Mouse (Mus musculus): Measurements from ENCODE around the gene Zbtb38. TPM values are rescaled to one million over a fixed set of nuclear protein-coding genes. Genes with fewer than 3 reads are reported as not detected.

Zbtb38 gene
- polyA plus RNA-seq, 1 experiment from 2014 or later = 32.1 TPM

DNA sequence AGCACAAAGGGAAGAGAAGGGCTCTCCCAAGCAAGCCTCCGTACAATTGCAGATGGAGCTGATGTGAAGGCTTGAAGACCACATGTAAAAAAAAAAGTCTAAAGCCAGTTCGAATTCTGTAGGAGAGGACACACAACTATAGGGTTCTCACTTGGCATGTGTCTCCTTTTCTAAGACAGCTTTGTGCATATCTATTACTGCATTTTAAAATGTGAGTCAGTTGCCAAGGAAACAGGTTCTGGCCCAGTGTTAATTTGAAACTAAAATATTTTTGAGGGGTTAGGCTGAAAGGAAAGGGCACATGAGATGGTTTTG, 22.4 kb downstream of the Zbtb38 start:
- Histone ChIP-seq H3K4me1 (replicated peaks) (peaks cover 72% of the 10 kb centered on the region), H3K9me3 (replicated peaks) (no peaks in the 10 kb centered on the region), H3K4me3 (no peak overlapping the region), H3K27me3 (replicated peaks) (no peaks in the 10 kb centered on the region), H3K27ac (ENCODE audit: poor library complexity, severe bottlenecking) (peak overlapping the region; percentile 46; the same call in 1 of the 2 replicates), H3K36me3 (no peaks in the 10 kb centered on the region), H3K9ac (no peak overlapping the region), H3K4me2 (no peak overlapping the region)
- ATAC-seq (ENCODE audit: insufficient number of reproducible peaks, low FRiP score) = no peak
- WGBS = 68% methylated on average over 2 of the region's 2 CpGs

DNA sequence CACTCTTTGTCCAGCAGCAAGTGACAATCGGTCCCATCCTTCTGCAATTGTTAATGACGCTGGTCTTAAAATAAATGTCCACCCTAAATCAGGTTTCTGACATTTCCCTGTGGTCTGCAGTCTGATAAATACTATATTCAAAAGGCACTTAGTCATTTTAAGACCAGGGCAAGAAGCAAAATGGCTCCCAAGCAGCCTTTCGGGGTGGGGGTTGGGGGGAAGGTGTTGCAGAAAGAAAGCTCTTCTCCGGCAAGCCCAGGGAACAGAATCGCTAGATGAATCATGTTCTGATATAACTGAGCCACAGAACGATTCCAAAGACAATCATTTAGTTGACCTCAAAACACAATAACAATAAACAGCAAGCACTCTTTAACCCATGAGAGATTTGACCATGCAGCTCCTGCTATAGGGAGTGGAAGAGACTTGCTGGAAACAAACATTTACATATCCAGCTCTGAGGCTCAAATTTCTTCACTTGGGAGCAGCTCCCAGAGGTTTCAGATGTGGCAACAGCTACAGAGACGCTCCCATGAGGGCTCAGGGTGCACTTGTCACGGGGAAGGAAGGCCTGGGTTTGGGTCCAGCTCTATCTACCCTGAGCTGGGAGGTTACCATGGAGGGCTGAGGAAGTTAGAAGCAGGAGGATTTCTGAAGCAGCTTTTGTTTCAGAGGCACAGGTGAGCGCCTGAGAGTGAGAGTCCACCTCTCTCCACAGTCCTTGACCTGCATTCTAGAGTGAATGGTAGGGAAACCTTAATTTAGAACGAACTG, 22.9 kb downstream of the Zbtb38 start:
- Histone ChIP-seq H3K4me3 (no peak overlapping the region), H3K9me3 (replicated peaks) (no peaks in the 10 kb centered on the region), H3K4me1 (replicated peaks) (peaks cover 71% of the 10 kb centered on the region), H3K4me2 (no peak overlapping the region), H3K27ac (ENCODE audit: poor library complexity, severe bottlenecking) (peak overlapping the region; percentile 46), H3K36me3 (no peaks in the 10 kb centered on the region), H3K9ac (no peak overlapping the region; the same call in 1 of the 2 replicates), H3K27me3 (replicated peaks) (no peaks in the 10 kb centered on the region)
- WGBS = 69% methylated on average over 10 of the region's 10 CpGs
- no peak for ATAC-seq (ENCODE audit: insufficient number of reproducible peaks, low FRiP score)

DNA sequence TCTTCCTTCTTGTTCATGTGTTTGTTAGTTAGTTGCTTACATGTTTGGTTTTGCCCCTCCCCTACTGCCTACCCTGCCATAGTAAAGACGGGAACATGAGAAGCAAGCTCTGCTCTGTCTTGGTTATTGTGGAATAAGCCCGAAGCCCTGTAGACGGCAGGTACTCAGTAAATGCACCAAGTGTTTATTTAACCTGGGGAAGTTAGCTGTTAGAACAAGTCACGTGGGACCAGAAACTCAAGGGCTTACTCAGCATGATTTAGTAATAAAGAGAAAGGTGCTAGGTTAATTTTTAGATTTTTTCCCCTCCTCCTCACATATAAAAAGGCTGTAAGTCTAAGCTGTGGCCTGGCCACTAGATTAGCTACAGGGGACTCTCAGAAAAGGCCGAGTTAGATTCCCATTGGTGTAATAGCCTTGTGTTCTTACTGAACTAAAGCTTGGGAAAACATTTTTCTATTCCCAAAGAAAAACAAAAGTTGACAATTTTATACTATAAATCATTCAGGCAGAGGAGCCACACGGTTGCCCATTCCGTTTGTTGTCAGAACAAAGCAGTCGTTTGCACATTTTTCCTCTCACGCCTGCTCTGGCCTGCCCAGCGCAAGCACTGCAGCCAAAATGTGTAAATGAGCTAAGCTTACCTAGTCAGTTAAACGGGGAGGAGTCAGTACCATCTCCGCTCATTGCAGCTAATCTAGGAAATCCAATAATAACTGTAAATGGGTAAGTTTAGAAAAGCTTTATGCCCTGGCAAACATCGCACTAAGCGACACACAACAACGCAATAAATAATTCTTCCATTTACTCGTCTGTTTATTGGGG, 24.1 kb downstream of the Zbtb38 start:
- Histone ChIP-seq H3K4me1 (replicated peaks) (peaks cover 68% of the 10 kb centered on the region), H3K27me3 (replicated peaks) (no peaks in the 10 kb centered on the region), H3K9me3 (replicated peaks) (no peaks in the 10 kb centered on the region), H3K4me3 (no peak overlapping the region), H3K36me3 (no peaks in the 10 kb centered on the region), H3K9ac (no peak overlapping the region), H3K4me2 (no peak overlapping the region), H3K27ac (ENCODE audit: poor library complexity, severe bottlenecking) (peak overlapping the region; percentile 56)
- 72% methylated on average over 16 of the region's 16 CpGs for WGBS
- ATAC-seq (ENCODE audit: insufficient number of reproducible peaks, low FRiP score) = no peak

DNA sequence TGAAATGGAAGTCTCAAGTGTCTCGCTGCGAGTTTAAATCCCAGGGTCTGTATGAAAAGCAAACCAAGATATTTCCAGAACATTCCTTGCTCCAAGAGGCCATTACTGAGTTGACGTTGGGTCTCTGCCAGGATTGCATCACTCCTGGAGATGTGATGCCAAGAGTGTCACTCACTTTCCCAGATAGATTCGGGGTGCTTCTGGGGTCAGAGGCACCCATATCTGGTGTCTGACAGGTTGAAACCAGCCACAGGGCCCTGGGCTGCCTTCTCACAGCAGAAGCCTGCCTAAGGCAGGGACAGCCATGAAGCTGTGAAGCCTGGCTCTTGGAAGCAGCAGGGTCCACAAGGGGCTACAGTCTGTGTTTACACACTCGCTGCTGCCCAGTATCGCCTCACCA, 24.9 kb downstream of the Zbtb38 start:
- no peak overlapping the region for H3K9ac ChIP-seq
- peak overlapping the region; percentile 56 for H3K27ac ChIP-seq (ENCODE audit: poor library complexity, severe bottlenecking)
- 52% methylated on average over 6 of the region's 6 CpGs for WGBS
- ATAC-seq (ENCODE audit: insufficient number of reproducible peaks, low FRiP score) = peak; percentile 71
- H3K9me3 ChIP-seq (replicated peaks) = no peaks in the 10 kb centered on the region
- peaks cover 62% of the 10 kb centered on the region for H3K4me1 ChIP-seq (replicated peaks)
- H3K4me3 ChIP-seq = no peak overlapping the region
- H3K27me3 ChIP-seq (replicated peaks) = no peaks in the 10 kb centered on the region
- no peaks in the 10 kb centered on the region for H3K36me3 ChIP-seq
- no peak overlapping the region for H3K4me2 ChIP-seq

DNA sequence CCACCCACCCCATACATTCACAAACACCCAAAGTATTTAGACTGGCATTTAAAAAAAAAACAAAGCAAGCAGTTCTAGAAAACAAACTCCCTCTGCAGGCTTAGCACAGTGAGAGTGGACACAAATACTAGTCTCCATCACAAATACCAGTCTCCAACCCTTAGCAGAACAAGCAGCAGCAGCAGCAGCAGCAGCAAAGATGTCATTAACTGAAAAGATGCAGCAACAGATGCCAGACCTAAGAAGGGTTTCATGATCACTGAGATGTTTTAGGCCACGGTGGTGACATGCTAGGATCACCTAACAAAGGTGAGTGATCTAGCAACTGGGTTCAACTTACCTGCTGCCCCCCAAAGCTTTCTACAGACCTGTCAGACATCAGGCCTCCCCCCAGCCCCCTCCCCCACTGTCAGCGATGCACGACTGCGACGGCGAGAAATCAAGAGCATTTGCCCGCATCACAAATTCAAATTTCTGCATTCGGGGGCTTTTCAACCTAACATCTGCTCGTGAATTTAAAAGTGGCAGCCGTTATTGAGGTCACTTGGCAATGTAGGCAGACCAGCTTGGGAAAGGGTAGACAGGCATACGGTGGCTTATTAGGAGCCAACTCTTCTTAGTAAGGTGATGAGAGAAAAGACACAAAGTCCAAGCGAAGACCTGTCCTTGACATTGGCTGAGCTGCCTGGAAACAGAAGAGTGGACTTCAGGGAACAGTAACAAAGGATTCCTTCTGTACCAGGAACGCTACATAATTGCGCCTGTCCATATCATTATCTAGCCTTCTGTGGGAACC, 26.1 kb downstream of the Zbtb38 start:
- peak overlapping the region; percentile 56 for H3K27ac ChIP-seq (ENCODE audit: poor library complexity, severe bottlenecking)
- WGBS = 58% methylated on average over 14 of the region's 14 CpGs
- H3K27me3 ChIP-seq (replicated peaks) = no peaks in the 10 kb centered on the region
- no peaks in the 10 kb centered on the region for H3K9me3 ChIP-seq (replicated peaks)
- peaks cover 51% of the 10 kb centered on the region for H3K4me1 ChIP-seq (replicated peaks)
- no peaks in the 10 kb centered on the region for H3K36me3 ChIP-seq
- no peak overlapping the region for H3K4me3 ChIP-seq
- ATAC-seq (ENCODE audit: insufficient number of reproducible peaks, low FRiP score) = no peak
- no peak overlapping the region for H3K4me2 ChIP-seq
- peak overlapping the region; percentile 43; the same call in 1 of the 2 replicates for H3K9ac ChIP-seq

DNA sequence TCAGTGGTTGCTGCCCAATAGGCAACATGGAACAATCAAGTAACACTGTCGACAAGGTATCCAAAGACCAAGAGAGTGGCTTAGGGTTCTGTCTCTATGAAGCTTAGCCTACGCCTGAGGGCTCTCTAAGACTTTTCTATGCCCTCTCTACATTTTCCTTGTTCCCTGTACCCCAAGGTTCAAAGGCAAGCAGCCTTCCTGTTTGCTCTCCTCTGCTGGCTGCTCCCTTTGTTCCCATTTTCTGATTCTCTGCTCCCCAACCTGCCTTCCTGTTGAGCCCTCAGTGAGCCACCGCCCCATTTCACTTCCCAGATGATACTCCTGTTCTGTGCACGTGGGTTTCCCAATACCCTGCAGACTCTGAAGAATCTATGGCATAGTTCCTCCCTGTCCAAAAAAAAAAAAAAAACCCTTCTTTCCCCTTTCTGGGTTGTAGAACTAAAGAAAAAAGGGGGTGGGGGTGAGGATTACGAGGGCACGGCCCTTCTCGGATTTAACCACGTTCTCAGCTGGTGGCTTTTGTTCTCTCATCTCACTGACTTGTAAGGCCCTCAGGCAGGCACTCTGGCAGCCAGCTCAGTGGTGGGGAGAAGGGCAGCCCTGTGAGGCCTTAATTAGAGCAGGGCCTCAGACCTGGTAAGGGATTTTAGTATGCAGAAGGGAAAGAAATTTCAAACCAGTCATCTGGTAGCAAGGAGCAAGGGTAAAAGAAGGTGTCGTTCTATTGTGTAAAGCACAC, 26.9 kb downstream of the Zbtb38 start:
- peaks cover 54% of the 10 kb centered on the region for H3K4me1 ChIP-seq (replicated peaks)
- ATAC-seq (ENCODE audit: insufficient number of reproducible peaks, low FRiP score) = no peak

DNA sequence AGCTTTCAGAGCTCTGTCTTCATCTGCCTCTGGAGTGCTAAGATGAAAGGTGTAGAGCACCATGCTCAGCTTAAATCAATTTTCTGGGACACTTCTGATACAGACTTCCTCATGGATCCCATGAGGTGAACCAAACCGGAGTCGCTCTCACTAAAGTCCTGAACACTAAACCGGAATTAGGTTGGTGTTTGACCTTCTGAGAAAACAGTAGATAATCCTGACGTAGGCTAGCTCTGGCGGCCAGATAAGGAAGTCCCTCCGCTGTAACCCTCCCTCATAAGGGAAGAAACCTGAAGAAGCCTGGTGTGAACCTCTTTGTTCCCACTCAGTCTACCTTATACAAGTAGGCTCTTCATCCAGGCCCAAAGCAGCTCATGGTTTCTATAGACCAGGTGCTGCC, 29.0 kb downstream of the Zbtb38 start:
- H3K27me3 ChIP-seq (replicated peaks) = no peaks in the 10 kb centered on the region
- peaks cover 60% of the 10 kb centered on the region for H3K4me1 ChIP-seq (replicated peaks)
- no peaks in the 10 kb centered on the region for H3K36me3 ChIP-seq
- no peak overlapping the region for H3K27ac ChIP-seq (ENCODE audit: poor library complexity, severe bottlenecking)
- H3K9me3 ChIP-seq (replicated peaks) = no peaks in the 10 kb centered on the region
- H3K4me3 ChIP-seq = no peak overlapping the region
- no peak for ATAC-seq (ENCODE audit: insufficient number of reproducible peaks, low FRiP score)
- H3K4me2 ChIP-seq = no peak overlapping the region
- WGBS = 41% methylated on average over 6 of the region's 6 CpGs
- H3K9ac ChIP-seq = no peak overlapping the region

More for the DNA sequence above, 26.9 kb downstream of the Zbtb38 start:
- Histone ChIP-seq H3K9me3 (replicated peaks) (no peaks in the 10 kb centered on the region), H3K4me3 (no peak overlapping the region), H3K27ac (ENCODE audit: poor library complexity, severe bottlenecking) (peak overlapping the region; percentile 50; the same call in 1 of the 2 replicates), H3K36me3 (no peaks in the 10 kb centered on the region), H3K4me2 (no peak overlapping the region), H3K9ac (no peak overlapping the region), H3K27me3 (replicated peaks) (no peaks in the 10 kb centered on the region)
- 39% methylated on average over 9 of the region's 9 CpGs for whole genome bisulfite sequencing

DNA sequence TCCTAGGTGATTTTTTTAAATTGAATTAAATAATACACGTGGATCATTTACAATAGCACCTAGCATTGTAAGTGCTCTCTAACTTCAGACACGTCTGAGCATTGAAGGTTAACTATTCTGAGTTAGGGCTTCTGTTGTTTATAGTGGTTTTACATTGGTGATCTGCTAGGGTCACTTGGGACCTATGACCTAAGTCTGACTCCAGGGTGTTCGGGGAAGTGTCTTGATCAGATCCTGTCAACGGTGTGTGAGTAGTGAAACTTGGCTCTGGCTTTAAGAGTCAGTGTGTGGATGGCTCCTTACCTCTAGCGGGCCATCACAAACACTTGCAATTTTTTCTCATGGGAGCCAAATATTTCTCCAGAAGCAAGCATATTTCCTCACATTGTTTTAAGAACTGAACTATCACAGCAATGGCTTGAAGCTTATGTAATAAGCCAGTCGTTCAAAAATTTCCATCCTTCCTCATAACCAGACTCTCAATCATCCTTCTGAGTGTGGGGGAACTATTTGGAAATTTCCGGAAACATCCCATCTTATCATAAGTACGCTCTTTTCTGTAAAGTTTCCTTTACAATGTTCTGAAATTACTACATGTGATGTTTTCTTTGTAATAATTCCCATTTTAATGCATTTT, 31.4 kb downstream of the Zbtb38 start:
- H3K9ac ChIP-seq = no peak overlapping the region
- 62% methylated on average over 8 of the region's 8 CpGs for WGBS
- H3K36me3 ChIP-seq = peaks cover 11% of the 10 kb centered on the region
- ATAC-seq (ENCODE audit: insufficient number of reproducible peaks, low FRiP score) = no peak
- H3K27ac ChIP-seq (ENCODE audit: poor library complexity, severe bottlenecking) = no peak overlapping the region
- H3K4me1 ChIP-seq (replicated peaks) = peaks cover 51% of the 10 kb centered on the region
- H3K4me2 ChIP-seq = no peak overlapping the region
- H3K9me3 ChIP-seq (replicated peaks) = no peaks in the 10 kb centered on the region
- no peak overlapping the region for H3K4me3 ChIP-seq
- no peaks in the 10 kb centered on the region for H3K27me3 ChIP-seq (replicated peaks)

DNA sequence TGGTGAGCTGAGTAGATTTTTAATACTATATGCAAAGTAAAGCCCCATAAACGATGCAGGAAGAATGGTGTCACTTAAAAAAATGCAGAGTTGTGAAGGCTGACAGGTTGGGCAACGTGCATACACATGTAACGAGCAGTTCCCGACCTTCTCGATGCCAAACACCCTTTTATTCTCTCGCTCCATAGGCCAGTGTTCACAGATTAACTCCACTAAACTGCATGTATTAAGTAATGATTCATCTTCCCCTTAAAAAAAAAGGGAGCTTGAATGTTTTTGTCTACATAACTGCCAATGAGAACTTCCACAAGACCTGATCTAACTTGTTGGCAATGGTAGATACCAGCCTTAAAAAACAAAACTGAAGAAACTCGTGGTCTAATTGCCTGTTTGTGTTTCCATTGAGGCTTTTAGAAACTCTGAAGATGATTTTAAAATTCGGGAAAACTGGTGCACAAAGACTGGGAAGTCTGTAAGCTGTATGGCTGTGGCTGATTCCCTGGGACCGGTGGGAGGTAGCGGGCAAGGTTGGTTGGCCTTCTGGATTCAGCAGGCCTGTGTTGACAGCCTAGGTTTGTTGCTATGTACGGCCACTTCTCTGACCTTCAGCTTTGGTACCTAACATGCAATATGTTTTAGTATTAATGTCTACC, 32.0 kb downstream of the Zbtb38 start:
- Histone ChIP-seq H3K4me2 (peak overlapping the region; percentile 69), H3K4me1 (replicated peaks) (peaks cover 52% of the 10 kb centered on the region), H3K9ac (peak overlapping the region; percentile 94; the same call in 1 of the 2 replicates), H3K4me3 (peak overlapping the region; percentile 91; the same call in 1 of the 2 replicates), H3K27me3 (replicated peaks) (no peaks in the 10 kb centered on the region), H3K36me3 (peaks cover 18% of the 10 kb centered on the region), H3K27ac (ENCODE audit: poor library complexity, severe bottlenecking) (peak overlapping the region; percentile 98), H3K9me3 (replicated peaks) (no peaks in the 10 kb centered on the region)
- no peak for ATAC-seq (ENCODE audit: insufficient number of reproducible peaks, low FRiP score)
- WGBS = 63% methylated on average over 11 of the region's 11 CpGs
